Mouse (Mus musculus) hindbrain, embryonic 10.5 days (tissue): ENCODE measurements around the gene Styxl1. TPM values are rescaled to one million over a fixed set of nuclear protein-coding genes. Genes with fewer than 3 reads are reported as not detected.

ENCODE experiments used
- DNase-seq: peaks from one replicate; pipeline ENCODE4 v3.0.0-alpha.2; 2017; ENCODE audit warnings: low spot score
- H3K27ac ChIP-seq: fragments of 300-500 bp; sonication (generic); 2 replicates; pipeline ENCODE4 v1.5.1; 2016; ENCODE audit warnings: mild to moderate bottlenecking, moderate library complexity
- H3K27me3 ChIP-seq: fragments of 300-500 bp; sonication (generic); 2 replicates; pipeline ENCODE4 v1.6.1; 2016; ENCODE audit warnings: mild to moderate bottlenecking; ENCODE audit not compliant: poor library complexity, insufficient read depth, severe bottlenecking
- H3K36me3 ChIP-seq: fragments of 300-500 bp; sonication (generic); 2 replicates; pipeline ENCODE4 v1.6.1; 2016; ENCODE audit warnings: mild to moderate bottlenecking, moderate library complexity
- H3K4me1 ChIP-seq: fragments of 300-500 bp; sonication (generic); replicated peaks from 2 replicates; pipeline ENCODE4 v1.6.1; 2016; ENCODE audit warnings: mild to moderate bottlenecking
- H3K4me3 ChIP-seq: fragments of 300-500 bp; sonication (generic); 2 replicates; pipeline ENCODE4 v1.5.1; 2016; ENCODE audit warnings: mild to moderate bottlenecking, moderate library complexity
- H3K9me3 ChIP-seq: fragments of 300-500 bp; sonication (generic); 2 replicates; pipeline ENCODE4 v1.6.1; 2016; ENCODE audit warnings: mild to moderate bottlenecking, moderate library complexity
- WGBS: fragments of 180-500 bp; shearing (Covaris S2); methylation state at CpG from one replicate; pipeline ENCODE4 v1.1.7; 2016; 5-methylcytosine and 5-hydroxymethylcytosine counted together
- polyA plus RNA-seq: library from polyadenylated mRNA; unstranded; fragments of >200 nt; fragmentation: Nextera tagmentation; extraction: Ambion mirVana; gene quantifications from 2 replicates; pipeline ENCODE4 v1.2.1, GENCODE M21; 2016

Styxl1 gene
- polyA plus RNA-seq, 1 experiment from 2014 or later: 0.43 TPM

DNA sequence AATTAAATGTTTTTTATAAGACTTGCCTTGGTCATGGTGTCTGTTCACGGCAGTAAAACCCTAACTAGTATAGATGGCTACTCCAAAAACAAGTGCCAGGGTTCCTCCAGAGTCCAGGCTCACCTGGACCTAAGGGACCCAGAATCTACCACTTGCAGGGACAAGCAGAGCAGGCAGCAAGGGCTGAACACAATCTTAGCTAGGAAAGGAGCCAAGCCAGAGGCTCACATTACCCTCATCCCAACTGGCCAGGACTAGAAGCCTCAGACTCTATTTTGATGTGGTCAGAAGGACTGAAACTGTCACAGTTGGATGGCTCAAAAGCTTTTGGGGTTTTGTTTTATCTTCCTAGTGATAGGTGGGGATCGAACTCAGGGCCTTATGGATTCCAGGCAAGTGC, 26.6 kb downstream of the Styxl1 start:
- Histone ChIP-seq H3K4me1 (no peaks in the 10 kb centered on the region), H3K27ac (no peak overlapping the region), H3K9me3 (peaks cover 17% of the 10 kb centered on the region), H3K27me3 (no peaks in the 10 kb centered on the region), H3K36me3 (no peaks in the 10 kb centered on the region), H3K4me3 (no peak overlapping the region)
- 83% methylated on average over 2 of the region's 2 CpGs for WGBS
- no peak for DNase-seq

DNA sequence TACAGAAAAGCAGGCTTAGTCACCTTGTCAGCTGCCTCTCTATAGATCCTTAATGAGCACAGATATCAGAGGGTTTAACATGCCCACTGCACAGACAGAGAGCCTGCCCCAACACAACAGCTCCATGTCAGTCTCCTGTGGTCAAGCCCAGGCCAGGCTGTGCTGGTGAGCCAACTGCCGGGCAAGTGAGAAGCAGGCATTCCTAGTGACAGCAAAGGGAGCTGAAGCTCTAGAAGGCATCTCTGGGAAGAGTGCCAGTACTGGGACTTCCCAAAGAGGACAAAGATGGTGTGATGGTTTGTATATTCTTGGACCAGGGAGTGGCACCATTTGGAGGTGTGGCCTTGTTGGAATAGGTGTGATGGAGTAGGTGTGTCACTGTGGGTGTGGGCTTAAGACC, 27.1 kb downstream of the Styxl1 start:
- WGBS: 81% methylated on average over 1 of the region's 1 CpGs
- no peak overlapping the region for H3K4me3 ChIP-seq
- H3K36me3 ChIP-seq: no peaks in the 10 kb centered on the region
- H3K9me3 ChIP-seq: peaks cover 20% of the 10 kb centered on the region
- no peak for DNase-seq
- H3K4me1 ChIP-seq: no peaks in the 10 kb centered on the region
- no peak overlapping the region for H3K27ac ChIP-seq
- peaks cover 1% of the 10 kb centered on the region; the same call in 1 of the 2 replicates for H3K27me3 ChIP-seq

DNA sequence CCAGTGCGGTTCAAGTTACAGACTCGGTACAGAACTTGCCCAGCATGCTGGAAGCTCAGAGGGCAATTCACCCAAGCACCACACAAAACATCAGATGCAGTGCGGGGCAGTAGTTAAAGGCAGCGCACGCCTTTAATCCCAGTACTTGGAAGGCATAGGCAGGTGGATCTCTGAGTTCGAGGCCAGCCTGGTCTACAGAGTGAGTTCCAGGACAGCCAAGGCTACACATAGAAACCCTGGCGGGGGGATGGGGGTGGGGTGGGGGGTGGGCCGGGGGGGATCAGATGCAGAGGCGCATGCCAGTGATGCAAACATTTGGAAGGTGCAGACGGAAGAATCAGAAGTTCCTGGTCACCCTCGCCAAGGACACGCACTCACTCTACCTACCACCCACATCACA, 33.4 kb downstream of the Styxl1 start:
- Histone ChIP-seq H3K4me1 (peaks cover 33% of the 10 kb centered on the region), H3K9me3 (peaks cover 18% of the 10 kb centered on the region), H3K27me3 (peaks cover 14% of the 10 kb centered on the region), H3K4me3 (peak overlapping the region; percentile 86), H3K36me3 (peaks cover 23% of the 10 kb centered on the region), H3K27ac (peak overlapping the region; percentile 88)
- 20% methylated on average over 12 of the region's 12 CpGs for WGBS
- no peak for DNase-seq

DNA sequence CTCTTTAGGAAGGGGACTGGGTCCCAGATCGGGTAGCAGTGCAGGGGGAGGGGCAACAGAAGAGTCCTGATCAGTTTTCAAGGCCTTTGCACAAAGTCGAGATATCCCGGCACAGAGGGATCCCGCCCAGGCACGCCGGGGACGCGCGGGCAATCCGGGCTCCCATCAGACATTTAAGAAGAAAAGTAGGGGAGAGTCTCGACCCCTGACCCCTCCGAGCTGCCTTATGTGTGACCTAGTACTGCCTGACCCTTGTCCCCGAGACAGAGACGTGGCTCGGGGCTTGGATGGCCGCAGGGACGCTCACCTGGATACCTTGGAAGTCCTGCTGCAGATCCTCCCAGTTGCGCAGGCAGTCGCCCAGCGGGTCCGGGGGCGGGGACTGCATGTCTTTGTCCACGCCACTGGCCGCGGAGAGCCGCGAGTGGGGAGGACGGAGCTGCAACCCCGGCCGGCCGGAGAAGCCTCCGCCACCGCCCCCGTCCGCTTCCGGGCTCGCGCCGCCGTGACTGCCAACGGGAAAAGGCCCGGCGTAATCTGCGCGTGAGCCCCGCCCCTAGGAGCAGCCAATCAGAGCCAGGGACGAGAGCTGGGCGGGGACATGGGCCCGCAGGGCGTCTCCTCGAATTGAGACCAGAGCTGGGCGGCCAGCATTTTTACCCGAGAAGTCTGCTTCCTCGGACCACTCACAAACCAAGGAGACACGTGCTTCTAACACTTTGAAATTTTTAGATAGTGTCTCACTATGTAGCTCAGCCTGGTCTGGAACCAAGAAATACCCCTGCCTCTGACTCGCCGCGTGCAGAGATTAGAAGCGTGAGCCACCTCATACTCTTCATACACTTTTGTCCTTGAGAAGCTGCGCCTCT, 34.2 kb downstream of the Styxl1 start, which contains the start of gene Tmem120a:
Gene Tmem120a (minus strand): TSS at position 708 of the 869 bp plus-strand sequence.
- Histone ChIP-seq H3K27ac (peak within 1 kb of the TSS; percentile 88), H3K9me3 (peaks cover 18% of the 10 kb centered on the region), H3K27me3 (peaks cover 14% of the 10 kb centered on the region), H3K36me3 (peaks cover 27% of the 10 kb centered on the region), H3K4me1 (peaks cover 33% of the 10 kb centered on the region), H3K4me3 (peak within 1 kb of the TSS; percentile 86)
- WGBS: under 1% methylated on average over 60 of the region's 60 CpGs
- peak; percentile 94 for DNase-seq

DNA sequence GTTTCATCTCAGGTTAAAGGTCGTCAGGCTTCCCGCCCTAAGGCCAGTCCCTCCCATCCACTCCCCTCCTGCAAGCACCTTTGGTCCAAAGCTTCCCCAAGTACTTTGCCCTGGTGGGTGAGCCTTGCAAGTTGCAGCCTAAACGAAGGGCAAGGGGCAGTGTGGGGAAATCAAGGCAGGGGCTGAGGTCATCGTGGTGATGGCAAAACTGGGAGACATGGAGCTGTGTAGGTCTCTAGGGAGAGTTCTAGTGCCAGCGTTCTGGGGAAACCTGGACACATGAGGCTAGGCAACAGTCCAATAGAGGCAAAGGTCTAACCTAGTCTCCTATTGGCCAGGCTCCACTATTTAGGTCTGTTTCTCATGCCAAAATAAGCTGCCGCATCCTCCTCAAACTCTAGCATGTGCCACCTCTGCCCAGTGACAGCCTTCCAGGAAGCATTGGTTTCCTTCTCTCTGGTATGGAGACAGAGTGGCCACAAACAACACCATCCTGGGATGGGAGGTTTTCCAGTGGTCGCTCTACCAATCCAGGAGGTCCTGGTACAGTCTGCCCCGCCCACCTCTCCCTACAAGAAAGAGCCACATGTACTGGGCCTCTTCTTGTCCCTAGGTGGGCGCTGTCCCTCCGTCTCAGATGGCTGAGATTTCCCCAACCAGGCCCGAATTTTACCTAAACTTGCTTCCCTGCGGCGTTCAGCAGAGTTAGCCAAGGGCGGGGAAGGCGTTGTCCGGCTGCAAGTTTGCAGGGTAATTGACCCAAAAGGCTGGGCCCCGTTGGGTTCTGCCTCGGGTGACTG, 35.0 kb downstream of the Styxl1 start:
- Histone ChIP-seq H3K27ac (peak overlapping the region; percentile 88), H3K4me3 (peak overlapping the region; percentile 86), H3K4me1 (peaks cover 33% of the 10 kb centered on the region), H3K36me3 (peaks cover 27% of the 10 kb centered on the region), H3K9me3 (peaks cover 15% of the 10 kb centered on the region), H3K27me3 (peaks cover 14% of the 10 kb centered on the region)
- 20% methylated on average over 18 of the region's 18 CpGs for WGBS
- peak; percentile 47 for DNase-seq

DNA sequence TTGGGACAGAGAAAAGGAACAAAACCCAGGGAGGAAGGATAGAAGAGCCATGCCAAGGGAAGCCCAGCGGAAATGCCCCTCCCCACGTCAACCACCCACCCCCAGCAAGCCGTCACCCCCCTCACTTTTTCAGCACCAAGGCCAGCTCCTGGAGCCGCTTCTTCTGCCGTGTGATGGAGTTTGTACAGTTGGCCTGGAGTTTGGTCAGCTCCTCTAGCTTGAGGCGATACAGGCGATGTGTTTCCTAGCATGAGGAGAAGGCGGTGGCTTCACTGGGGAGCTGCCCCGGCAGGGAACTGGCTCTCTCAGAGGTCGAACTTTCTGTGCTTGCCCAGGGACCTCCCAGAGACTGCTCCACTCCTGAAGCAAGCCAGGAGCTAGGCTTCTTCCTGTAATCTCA, 36.0 kb downstream of the Styxl1 start:
- peaks cover 33% of the 10 kb centered on the region for H3K4me1 ChIP-seq
- peak; percentile 27 for DNase-seq
- H3K27ac ChIP-seq: no peak overlapping the region
- H3K36me3 ChIP-seq: peaks cover 36% of the 10 kb centered on the region
- WGBS: 67% methylated on average over 10 of the region's 10 CpGs
- peaks cover 14% of the 10 kb centered on the region for H3K27me3 ChIP-seq
- H3K4me3 ChIP-seq: peak overlapping the region; percentile 86; the same call in 1 of the 2 replicates
- H3K9me3 ChIP-seq: peaks cover 7% of the 10 kb centered on the region; the same call in 1 of the 2 replicates

DNA sequence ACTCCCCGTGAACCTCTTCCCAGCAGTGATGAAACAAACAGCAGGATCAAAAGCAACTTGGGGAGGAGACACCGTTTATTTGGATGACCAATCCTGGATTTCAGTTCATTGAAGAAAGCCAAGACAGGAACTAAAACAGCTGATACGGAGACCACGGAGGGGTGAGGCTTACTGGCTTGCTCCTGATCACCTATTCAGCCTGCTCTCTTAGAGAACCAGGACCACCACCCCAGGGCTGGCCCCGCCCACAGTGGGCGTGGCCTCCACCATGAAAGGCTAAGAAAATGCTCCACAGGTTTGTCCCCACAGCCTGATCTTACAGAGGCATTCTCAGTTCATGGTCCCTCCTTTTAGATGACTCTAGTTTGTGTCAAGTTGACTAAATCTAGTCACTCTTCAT, 39.9 kb downstream of the Styxl1 start:
- H3K27ac ChIP-seq: no peak overlapping the region
- peaks cover 74% of the 10 kb centered on the region for H3K36me3 ChIP-seq
- no peak for DNase-seq
- no peaks in the 10 kb centered on the region for H3K27me3 ChIP-seq
- WGBS: 32% methylated on average over 6 of the region's 6 CpGs
- H3K4me1 ChIP-seq: peaks cover 17% of the 10 kb centered on the region
- H3K4me3 ChIP-seq: no peak overlapping the region
- no peaks in the 10 kb centered on the region for H3K9me3 ChIP-seq

DNA sequence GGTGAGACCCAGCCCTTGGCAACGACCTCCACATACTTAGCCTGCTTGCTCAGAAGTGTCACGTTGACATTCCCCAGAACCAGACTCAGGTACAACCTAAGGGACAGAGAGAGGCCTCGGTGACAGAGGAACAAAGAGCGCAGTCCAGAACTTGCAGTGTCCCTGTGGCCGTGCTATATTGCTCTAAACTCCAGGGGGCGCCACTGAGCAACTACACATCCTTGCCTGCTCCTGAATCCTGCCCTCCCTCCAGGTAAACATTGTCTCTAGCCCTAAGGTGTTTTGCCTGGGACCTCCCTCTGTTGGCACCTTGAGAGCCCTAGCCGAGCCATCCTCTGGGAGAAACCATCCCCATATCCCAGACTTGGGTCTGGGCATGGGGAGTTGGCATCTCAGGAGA, 41.0 kb downstream of the Styxl1 start:
- H3K4me3 ChIP-seq: no peak overlapping the region
- peaks cover 5% of the 10 kb centered on the region; the same call in 1 of the 2 replicates for H3K4me1 ChIP-seq
- no peak for DNase-seq
- H3K27me3 ChIP-seq: no peaks in the 10 kb centered on the region
- H3K27ac ChIP-seq: no peak overlapping the region
- 81% methylated on average over 7 of the region's 7 CpGs for WGBS
- no peaks in the 10 kb centered on the region for H3K9me3 ChIP-seq
- peaks cover 83% of the 10 kb centered on the region for H3K36me3 ChIP-seq

DNA sequence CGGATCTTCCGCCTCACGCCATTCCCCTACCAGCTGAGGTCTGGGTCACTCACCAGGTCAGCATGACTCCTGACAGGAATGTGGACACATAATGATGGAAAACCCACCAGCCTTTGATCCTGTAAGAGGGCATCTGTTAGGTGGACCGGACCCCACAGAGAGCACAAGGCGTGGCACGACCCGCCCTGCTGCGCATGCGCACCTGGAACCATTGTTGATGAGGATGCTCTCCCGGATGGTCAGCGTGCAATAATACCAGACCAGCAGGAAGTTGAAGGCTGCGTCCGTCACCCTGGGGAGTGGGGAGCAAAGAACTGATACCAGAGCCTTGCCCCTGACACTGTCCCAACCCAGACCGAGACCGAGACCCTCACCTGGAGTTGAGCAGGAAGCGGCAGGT, 41.6 kb downstream of the Styxl1 start:
- Histone ChIP-seq H3K4me3 (no peak overlapping the region), H3K36me3 (peaks cover 83% of the 10 kb centered on the region), H3K4me1 (no peaks in the 10 kb centered on the region), H3K9me3 (no peaks in the 10 kb centered on the region), H3K27me3 (no peaks in the 10 kb centered on the region), H3K27ac (no peak overlapping the region)
- DNase-seq: no peak
- WGBS: 92% methylated on average over 16 of the region's 16 CpGs

DNA sequence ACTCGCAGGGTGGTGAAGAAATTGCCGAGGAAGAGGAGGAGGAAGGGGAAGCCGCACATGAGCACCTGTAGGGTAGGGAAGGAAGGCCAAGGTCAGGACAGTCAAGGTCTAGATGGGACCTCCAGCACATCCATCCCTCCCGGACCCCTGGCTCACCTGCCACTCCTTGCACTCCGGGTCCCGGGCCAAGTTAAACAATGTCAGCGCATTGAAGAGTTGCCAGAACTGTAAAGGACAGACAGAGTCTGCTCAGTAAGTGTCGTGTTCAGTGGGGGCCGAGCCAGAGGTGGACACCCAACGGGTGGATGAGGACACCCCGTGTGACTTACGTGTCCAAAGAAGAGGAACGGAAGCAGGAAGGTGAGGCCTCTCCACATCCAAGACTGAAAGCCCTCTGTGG, 42.4 kb downstream of the Styxl1 start:
- 96% methylated on average over 13 of the region's 13 CpGs for WGBS
- H3K9me3 ChIP-seq: no peaks in the 10 kb centered on the region
- H3K4me1 ChIP-seq: no peaks in the 10 kb centered on the region
- H3K4me3 ChIP-seq: no peak overlapping the region
- H3K27me3 ChIP-seq: no peaks in the 10 kb centered on the region
- H3K36me3 ChIP-seq: peaks cover 83% of the 10 kb centered on the region
- DNase-seq: no peak
- H3K27ac ChIP-seq: no peak overlapping the region

DNA sequence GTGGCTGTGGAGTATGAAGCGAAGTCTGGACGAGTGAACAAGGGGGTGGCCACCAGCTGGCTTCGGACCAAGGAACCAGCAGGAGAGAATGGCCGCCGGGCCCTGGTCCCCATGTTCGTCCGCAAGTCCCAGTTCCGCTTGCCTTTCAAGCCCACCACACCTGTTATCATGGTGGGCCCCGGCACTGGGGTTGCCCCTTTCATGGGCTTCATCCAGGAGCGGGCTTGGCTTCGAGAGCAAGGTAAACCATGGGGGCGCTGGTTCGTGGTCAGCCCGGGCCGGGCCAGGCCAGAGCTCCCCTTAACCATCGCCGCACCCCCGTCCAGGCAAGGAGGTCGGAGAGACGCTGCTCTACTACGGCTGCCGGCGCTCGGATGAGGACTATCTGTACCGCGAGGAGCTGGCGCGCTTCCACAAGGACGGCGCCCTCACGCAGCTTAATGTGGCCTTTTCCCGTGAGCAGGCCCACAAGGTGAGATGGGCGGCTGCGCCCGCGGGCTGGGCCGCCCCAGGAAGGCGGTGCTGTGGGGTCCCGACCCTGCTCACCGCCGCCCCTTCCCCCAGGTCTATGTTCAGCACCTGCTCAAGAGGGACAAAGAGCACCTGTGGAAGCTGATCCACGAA, 44.0 kb downstream of the Styxl1 start:
- no peak for DNase-seq
- Histone ChIP-seq H3K9me3 (no peaks in the 10 kb centered on the region), H3K36me3 (peaks cover 88% of the 10 kb centered on the region), H3K4me1 (no peaks in the 10 kb centered on the region), H3K4me3 (0 out of 2 replicates have a peak overlapping the region, but pooled peaks have one; percentile 13), H3K27me3 (no peaks in the 10 kb centered on the region), H3K27ac (no peak overlapping the region)
- 94% methylated on average over 42 of the region's 42 CpGs for WGBS

DNA sequence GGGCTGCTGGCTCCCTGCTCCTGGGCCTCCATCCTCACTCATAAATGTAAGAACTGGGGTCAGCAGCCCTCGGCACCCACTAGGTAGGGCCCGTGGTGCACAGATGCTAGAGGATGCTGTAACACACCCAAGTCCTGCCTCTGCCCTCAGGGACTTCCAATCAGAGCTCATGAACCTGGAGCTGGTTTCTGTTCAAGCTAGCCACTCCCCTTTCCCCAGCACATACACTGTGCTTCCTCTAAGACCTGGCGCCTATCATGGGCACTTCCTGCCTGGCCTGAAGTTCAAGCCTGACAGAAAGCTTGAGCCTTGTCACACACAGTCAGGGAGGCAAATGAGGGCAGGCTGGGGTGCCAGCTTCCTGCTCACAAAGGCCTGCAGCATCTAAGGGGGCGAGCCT, 45.1 kb downstream of the Styxl1 start:
- 90% methylated on average over 4 of the region's 4 CpGs for WGBS
- H3K27ac ChIP-seq: no peak overlapping the region
- H3K27me3 ChIP-seq: no peaks in the 10 kb centered on the region
- H3K4me1 ChIP-seq: no peaks in the 10 kb centered on the region
- no peak for DNase-seq
- H3K36me3 ChIP-seq: peaks cover 99% of the 10 kb centered on the region
- H3K9me3 ChIP-seq: no peaks in the 10 kb centered on the region
- H3K4me3 ChIP-seq: no peak overlapping the region
